Mouse (Mus musculus) stomach, adult 2 months (tissue): ENCODE results near the gene Scgb1b24. TPM values are rescaled to one million over a fixed set of nuclear protein-coding genes. Genes with fewer than 3 reads are reported as not detected.

ENCODE experiments used
- polyA plus RNA-seq: library from polyadenylated mRNA; depleted of rRNA; stranded (reverse); fragments of >200 nt; gene quantifications from 2 replicates; pipeline ENCODE4 v1.2.3, GENCODE M21; 2012; rRNA removed

The Scgb1b24 gene
- not detected in 2 replicates for polyA plus RNA-seq

DNA sequence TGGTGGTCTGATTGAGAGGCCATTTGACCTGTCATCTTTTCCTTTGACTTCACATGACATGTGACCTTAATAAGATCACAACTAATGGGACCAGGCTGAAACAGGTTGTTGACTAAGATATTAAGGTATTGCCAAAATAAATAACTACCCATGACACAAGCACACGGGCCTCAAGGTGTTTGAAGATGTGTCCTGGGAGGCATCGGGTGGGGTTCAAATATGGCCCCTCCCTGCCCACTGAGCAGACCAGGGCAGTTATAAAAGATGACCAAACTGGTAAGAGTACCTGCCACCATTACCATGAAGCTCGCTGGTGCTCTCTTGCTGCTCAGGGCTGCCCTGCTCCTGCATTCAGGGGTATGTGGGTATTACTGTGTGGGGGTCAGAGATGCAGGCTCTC is at the start of gene Scgb1b24:
Gene Scgb1b24, plus strand, starts transcription at position 301 of the 400 bp plus-strand sequence.

DNA sequence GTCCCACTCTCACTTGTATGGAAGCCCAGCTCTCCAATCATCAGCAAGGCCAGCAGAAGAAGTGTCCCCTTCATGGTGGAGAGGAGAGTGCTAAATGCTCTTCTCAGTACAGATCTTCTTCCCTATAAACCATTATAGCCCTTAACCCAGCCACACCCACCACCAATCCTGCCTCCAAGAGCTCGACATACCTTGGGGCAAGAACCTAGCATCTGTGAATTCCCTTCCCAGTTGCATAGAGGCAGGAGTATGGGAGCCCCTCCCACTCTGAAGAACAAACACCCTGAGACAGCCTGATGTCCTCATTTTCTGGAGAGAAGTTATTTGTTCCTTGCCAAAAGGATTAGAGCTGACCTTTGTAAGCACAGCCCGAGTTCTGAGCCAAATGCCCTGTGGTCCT is 4.4 kb upstream of the Scgb1b24 start, which contains the start of gene Scgb2b24:
Gene Scgb2b24, minus strand, starts transcription at position 101 of the 400 bp plus-strand sequence.

Other genes starting within 250 kb of the Scgb1b24 start
- not detected in 2 replicates for gene Scgb2b21, start 223.3 kb upstream of the Scgb1b24 start, polyA plus RNA-seq
- gene Scgb2b24, start 4.5 kb upstream of the Scgb1b24 start, polyA plus RNA-seq = not detected in 2 replicates
- gene Scgb2b26, start 201.2 kb downstream of the Scgb1b24 start, polyA plus RNA-seq = not detected in 2 replicates